Mouse (Mus musculus) intestine, postnatal 0 days (tissue): ENCODE data around the gene Rrp9. TPM values are rescaled to one million over a fixed set of nuclear protein-coding genes. Genes with fewer than 3 reads are reported as not detected.

Experiments
- ATAC-seq: fragments of 200-750 bp; cut with Nextera tagmentation; 2 replicates; pipeline ENCODE4 v1.8.0; 2017; ENCODE audit warnings: mild to moderate bottlenecking, moderate TSS enrichment, moderate library complexity
- H3K27ac ChIP-seq: fragments of 300-500 bp; sonication (generic); 2 replicates; pipeline ENCODE4 v1.5.1; 2014; ENCODE audit warnings: mild to moderate bottlenecking, low read depth, low read length, moderate library complexity
- H3K27me3 ChIP-seq: fragments of 300-500 bp; sonication (generic); replicated peaks from 2 replicates; pipeline ENCODE4 v1.6.1; 2014; ENCODE audit warnings: low read length, mixed read lengths; ENCODE audit not compliant: control insufficient read depth, insufficient read depth
- H3K36me3 ChIP-seq: fragments of 300-500 bp; sonication (generic); 2 replicates; pipeline ENCODE4 v1.6.1; 2014; ENCODE audit warnings: mild to moderate bottlenecking, moderate library complexity; ENCODE audit not compliant: control insufficient read depth, insufficient read depth
- H3K4me1 ChIP-seq: fragments of 300-500 bp; sonication (generic); replicated peaks from 2 replicates; pipeline ENCODE4 v1.6.1; 2014; ENCODE audit warnings: antibody characterized with exemption, low read length, mixed read lengths; ENCODE audit not compliant: control insufficient read depth, insufficient read depth
- H3K4me2 ChIP-seq: fragments of 300-500 bp; sonication (generic); replicated peaks from 2 replicates; pipeline ENCODE4 v1.6.1; 2014; ENCODE audit warnings: low read depth, mild to moderate bottlenecking, moderate library complexity
- H3K4me3 ChIP-seq: fragments of 300-500 bp; sonication (generic); 2 replicates; pipeline ENCODE4 v1.5.1; 2014; ENCODE audit warnings: low read depth, low read length
- H3K9ac ChIP-seq: fragments of 300-500 bp; sonication (generic); 2 replicates; pipeline ENCODE4 v1.6.1; 2014; ENCODE audit warnings: mild to moderate bottlenecking, low read depth, low read length
- H3K9me3 ChIP-seq: fragments of 300-500 bp; sonication (generic); 2 replicates; pipeline ENCODE4 v1.6.1; 2016; ENCODE audit warnings: mixed run types; ENCODE audit not compliant: control insufficient read depth
- CTCF ChIP-seq: sonication (generic); IDR thresholded peaks from 2 replicates; pipeline ENCODE4 v1.5.1; 2016; ENCODE audit warnings: low read depth, mild to moderate bottlenecking, control low read depth, antibody characterized with exemption, moderate library complexity
- WGBS: fragments of 180-500 bp; shearing (Covaris S2); extraction: QIAGEN DNeasy Blood & Tissue Kit; methylation state at CpG from one replicate; pipeline ENCODE4 v1.1.7; 2014; 5-methylcytosine and 5-hydroxymethylcytosine counted together
- polyA plus RNA-seq: library from polyadenylated mRNA; unstranded; fragments of >200 nt; fragmentation: Nextera tagmentation; extraction: Ambion mirVana; gene quantifications from 2 replicates; pipeline ENCODE4 v1.2.1, GENCODE M21; 2015

Gene Rrp9
- polyA plus RNA-seq, 1 experiment from 2014 or later, result 17.7 TPM

DNA sequence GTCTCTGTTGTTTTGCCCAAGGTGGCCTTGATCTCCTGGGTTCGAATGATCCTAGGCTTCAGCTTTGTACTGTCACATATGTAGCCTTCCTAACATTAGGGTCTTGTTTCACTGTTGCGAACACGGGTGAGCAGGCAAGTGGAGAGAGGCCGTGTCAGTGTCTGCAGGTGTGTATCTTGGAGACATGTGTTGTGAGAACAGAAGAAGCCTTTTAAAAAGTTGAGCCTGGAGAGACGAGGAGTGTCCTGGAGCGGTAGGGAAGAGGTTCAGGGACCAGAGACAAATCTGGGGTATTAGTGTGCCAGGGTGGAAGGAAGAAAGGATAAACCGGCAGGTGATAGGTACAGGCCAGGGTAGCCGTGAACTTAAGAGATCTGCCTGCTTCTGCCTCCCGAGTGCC is 2.3 kb downstream of the Rrp9 start:
- H3K4me1 ChIP-seq, result peaks cover 8% of the 10 kb centered on the region
- H3K27ac ChIP-seq, result no peak overlapping the region
- no peak for ATAC-seq
- peak overlapping the region; percentile 58 for H3K4me3 ChIP-seq
- peak overlapping the region; percentile 85 for H3K4me2 ChIP-seq
- no peaks in the 10 kb centered on the region for H3K27me3 ChIP-seq
- WGBS, result 70% methylated on average over 9 of the region's 9 CpGs
- H3K9me3 ChIP-seq, result no peaks in the 10 kb centered on the region
- 0 out of 2 replicates have a peak overlapping the region, but pooled peaks have one; percentile 55 for H3K9ac ChIP-seq
- TF ChIP-seq CTCF, result no peak
- H3K36me3 ChIP-seq, result peaks cover 35% of the 10 kb centered on the region

GRCm38 (mm10) chr9:106480541-106480940 is 4.8 kb downstream of the Rrp9 start:
- Histone ChIP-seq H3K9ac (no peak overlapping the region), H3K36me3 (peaks cover 59% of the 10 kb centered on the region), H3K9me3 (no peaks in the 10 kb centered on the region), H3K4me1 (peaks cover 8% of the 10 kb centered on the region; the same call in 1 of the 2 replicates), H3K4me3 (no peak overlapping the region), H3K27ac (no peak overlapping the region), H3K4me2 (no peak overlapping the region), H3K27me3 (no peaks in the 10 kb centered on the region)
- WGBS, result 96% methylated on average over 7 of the region's 7 CpGs
- ATAC-seq, result no peak
- TF ChIP-seq CTCF, result no peak

GRCm38 (mm10) chr9:106481075-106481474 is 5.3 kb downstream of the Rrp9 start:
- H3K4me1 ChIP-seq, result peaks cover 5% of the 10 kb centered on the region; the same call in 1 of the 2 replicates
- TF ChIP-seq CTCF, result no peak
- H3K27me3 ChIP-seq, result no peaks in the 10 kb centered on the region
- no peak for ATAC-seq
- H3K4me2 ChIP-seq, result no peak overlapping the region
- H3K9me3 ChIP-seq, result no peaks in the 10 kb centered on the region
- H3K36me3 ChIP-seq, result peaks cover 65% of the 10 kb centered on the region
- H3K9ac ChIP-seq, result no peak overlapping the region
- no peak overlapping the region for H3K27ac ChIP-seq
- H3K4me3 ChIP-seq, result no peak overlapping the region
- WGBS, result 91% methylated on average over 15 of the region's 15 CpGs

DNA sequence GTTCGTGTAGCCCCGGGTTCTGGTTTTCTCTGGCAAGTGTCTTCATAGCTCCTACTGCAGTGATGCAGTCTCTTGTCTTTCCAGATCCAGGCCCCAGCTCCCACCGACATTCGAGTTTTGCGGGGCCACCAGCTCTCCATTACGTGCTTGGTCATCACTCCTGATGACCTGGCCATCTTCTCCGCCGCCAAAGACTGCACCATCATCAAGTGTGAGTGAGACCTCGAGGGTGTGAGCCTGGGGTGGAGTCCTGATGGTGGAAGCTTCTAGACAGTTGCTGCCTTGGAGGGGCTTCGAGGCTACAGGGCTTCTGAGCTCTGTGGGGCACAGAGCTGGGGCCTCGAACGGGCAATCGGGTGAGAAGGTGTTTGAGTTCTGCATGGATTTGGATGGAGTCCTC is 5.9 kb downstream of the Rrp9 start:
- 93% methylated on average over 13 of the region's 13 CpGs for WGBS
- no peak for ATAC-seq

DNA sequence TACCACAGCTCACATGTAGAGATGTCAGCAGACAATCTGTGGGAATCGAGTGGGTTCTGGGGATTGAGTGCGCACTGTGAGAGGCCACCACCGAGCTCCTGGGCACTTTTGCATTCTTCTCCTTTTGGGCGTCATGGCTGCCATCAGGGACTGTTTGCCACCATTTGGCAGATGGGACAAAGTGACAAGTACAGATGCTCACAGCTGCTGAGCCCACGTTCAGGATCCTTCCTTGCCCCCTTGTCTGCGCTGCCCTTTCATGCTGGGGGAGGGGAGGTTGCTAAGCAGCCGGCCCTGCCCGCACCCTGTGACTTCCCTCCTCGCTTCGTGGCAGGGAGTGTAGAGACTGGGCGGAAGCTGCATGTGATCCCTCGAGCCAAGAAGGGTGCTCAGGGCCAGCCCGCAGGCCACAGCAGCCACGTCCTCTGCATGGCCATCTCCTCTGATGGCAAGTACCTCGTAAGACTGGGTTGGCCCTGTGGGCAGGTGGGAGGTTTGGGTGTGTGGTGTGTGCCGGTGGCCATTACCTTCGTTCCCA is 6.9 kb downstream of the Rrp9 start:
- H3K36me3 ChIP-seq, result peaks cover 68% of the 10 kb centered on the region
- H3K4me1 ChIP-seq, result no peaks in the 10 kb centered on the region
- H3K4me3 ChIP-seq, result no peak overlapping the region
- no peak overlapping the region for H3K9ac ChIP-seq
- no peak for TF ChIP-seq CTCF
- no peaks in the 10 kb centered on the region for H3K27me3 ChIP-seq
- H3K4me2 ChIP-seq, result no peak overlapping the region
- no peaks in the 10 kb centered on the region for H3K9me3 ChIP-seq
- 82% methylated on average over 17 of the region's 17 CpGs for WGBS
- H3K27ac ChIP-seq, result no peak overlapping the region
- ATAC-seq, result no peak

More for the DNA sequence above, 5.9 kb downstream of the Rrp9 start:
- Histone ChIP-seq H3K36me3 (peaks cover 68% of the 10 kb centered on the region), H3K9me3 (no peaks in the 10 kb centered on the region), H3K27me3 (no peaks in the 10 kb centered on the region), H3K4me1 (no peaks in the 10 kb centered on the region), H3K9ac (no peak overlapping the region), H3K4me3 (no peak overlapping the region), H3K27ac (no peak overlapping the region), H3K4me2 (no peak overlapping the region)
- no peak for TF ChIP-seq CTCF

DNA sequence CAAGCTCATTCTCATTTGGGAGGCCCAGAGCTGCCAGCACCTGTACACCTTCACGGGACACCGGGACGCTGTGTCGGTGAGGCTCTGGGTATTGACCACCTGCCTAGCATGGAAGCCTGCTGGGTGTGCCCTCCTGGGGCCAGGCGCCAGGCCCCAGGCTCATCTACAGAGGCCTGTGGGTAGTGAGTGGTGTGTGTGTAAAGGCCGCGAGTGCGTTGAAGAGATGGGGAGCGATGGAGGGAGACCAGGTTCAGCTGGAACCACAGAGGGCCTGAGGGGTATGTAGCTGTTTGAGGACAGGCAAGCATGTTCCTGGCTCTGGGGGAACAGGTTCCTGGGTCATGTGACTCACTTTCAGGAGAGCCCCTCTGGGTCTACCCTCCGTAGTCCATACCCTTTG is 7.4 kb downstream of the Rrp9 start:
- Histone ChIP-seq H3K27ac (no peak overlapping the region), H3K9ac (no peak overlapping the region), H3K36me3 (peaks cover 68% of the 10 kb centered on the region), H3K27me3 (no peaks in the 10 kb centered on the region), H3K9me3 (no peaks in the 10 kb centered on the region), H3K4me3 (no peak overlapping the region), H3K4me2 (no peak overlapping the region), H3K4me1 (no peaks in the 10 kb centered on the region)
- no peak for TF ChIP-seq CTCF
- WGBS, result 94% methylated on average over 10 of the region's 10 CpGs
- no peak for ATAC-seq

- Histone ChIP-seq H3K36me3 (peaks cover 68% of the 10 kb centered on the region), H3K27me3 (no peaks in the 10 kb centered on the region), H3K27ac (no peak overlapping the region), H3K4me2 (no peak overlapping the region), H3K9ac (no peak overlapping the region), H3K4me1 (no peaks in the 10 kb centered on the region), H3K9me3 (no peaks in the 10 kb centered on the region), H3K4me3 (no peak overlapping the region)
- no peak for ATAC-seq
- WGBS, result 90% methylated on average over 17 of the region's 17 CpGs
- TF ChIP-seq CTCF, result no peak
Measured at GRCm38 (mm10) chr9:106483606-106484005, 7.8 kb downstream of the Rrp9 start.
